Mouse (Mus musculus) stomach, embryonic 14.5 days (tissue): ENCODE results near the gene Abca4. TPM values are rescaled to one million over a fixed set of nuclear protein-coding genes. Genes with fewer than 3 reads are reported as not detected.

Experiments used
- ATAC-seq: fragments of 200-750 bp; cut with Nextera tagmentation; 2 replicates; pipeline ENCODE4 v1.8.0; 2017; ENCODE audit warnings: low read depth, moderate TSS enrichment; ENCODE audit not compliant: insufficient number of reproducible peaks, insufficient read depth, low FRiP score
- H3K27ac ChIP-seq: fragments of 300-500 bp; sonication (generic); 2 replicates; pipeline ENCODE4 v1.5.1; 2014; ENCODE audit warnings: mild to moderate bottlenecking, low read length, moderate library complexity, mixed read lengths
- H3K27me3 ChIP-seq: fragments of 300-500 bp; sonication (generic); 2 replicates; pipeline ENCODE4 v1.6.1; 2014; ENCODE audit warnings: low read length, control low read depth, mixed read lengths; ENCODE audit not compliant: control insufficient read depth, insufficient read depth
- H3K36me3 ChIP-seq: fragments of 300-500 bp; sonication (generic); 2 replicates; pipeline ENCODE4 v1.6.1; 2014; ENCODE audit warnings: mild to moderate bottlenecking, control low read depth, low read length, moderate library complexity, mixed read lengths; ENCODE audit not compliant: control insufficient read depth, insufficient read depth
- H3K4me1 ChIP-seq: fragments of 300-500 bp; sonication (generic); 2 replicates; pipeline ENCODE4 v1.6.1; 2014; ENCODE audit warnings: low read length, control low read depth, mixed read lengths; ENCODE audit not compliant: control insufficient read depth, insufficient read depth
- H3K4me2 ChIP-seq: fragments of 300-500 bp; sonication (generic); replicated peaks from 2 replicates; pipeline ENCODE4 v1.6.1; 2014; ENCODE audit warnings: low read depth, low read length, control low read depth
- H3K4me3 ChIP-seq: fragments of 300-500 bp; sonication (generic); 2 replicates; pipeline ENCODE4 v1.5.1; 2014; ENCODE audit warnings: low read depth, low read length, control low read depth
- H3K9ac ChIP-seq: fragments of 300-500 bp; sonication (generic); replicated peaks from 2 replicates; pipeline ENCODE4 v1.6.1; 2014; ENCODE audit warnings: low read depth, mild to moderate bottlenecking, control low read depth, low read length, moderate library complexity, mixed read lengths
- H3K9me3 ChIP-seq: fragments of 300-500 bp; sonication (generic); 2 replicates; pipeline ENCODE4 v1.6.1; 2016; ENCODE audit warnings: low read depth, low read length, control low read depth; ENCODE audit not compliant: control insufficient read depth
- WGBS: fragments of 180-500 bp; shearing (Covaris S2); extraction: QIAGEN DNeasy Blood & Tissue Kit; methylation state at CpG from one replicate; pipeline ENCODE4 v1.1.7; 2014; 5-methylcytosine and 5-hydroxymethylcytosine counted together
- polyA plus RNA-seq: library from polyadenylated mRNA; unstranded; fragments of >200 nt; fragmentation: Nextera tagmentation; extraction: Ambion mirVana; gene quantifications from 2 replicates; pipeline ENCODE4 v1.2.1, GENCODE M21; 2014

The Abca4 gene
- polyA plus RNA-seq, 1 experiment from 2014 or later: 0.67 TPM

- Histone ChIP-seq H3K4me3 (no peak overlapping the region), H3K9me3 (no peaks in the 10 kb centered on the region), H3K9ac (no peak overlapping the region), H3K27ac (no peak overlapping the region), H3K4me1 (no peaks in the 10 kb centered on the region), H3K27me3 (no peaks in the 10 kb centered on the region), H3K36me3 (no peaks in the 10 kb centered on the region), H3K4me2 (no peak overlapping the region)
- ATAC-seq: no peak
- 59% methylated on average over 6 of the region's 6 CpGs for WGBS
These were observed 131.8 kb downstream of the Abca4 start for GRCm38 (mm10) chr3:122176018-122176417.

GRCm38 (mm10) chr3:122176706-122177390 lies 132.6 kb downstream of the Abca4 start:
- Histone ChIP-seq H3K36me3 (no peaks in the 10 kb centered on the region), H3K9ac (no peak overlapping the region), H3K4me2 (no peak overlapping the region), H3K27ac (no peak overlapping the region), H3K27me3 (no peaks in the 10 kb centered on the region), H3K4me3 (no peak overlapping the region), H3K9me3 (no peaks in the 10 kb centered on the region), H3K4me1 (no peaks in the 10 kb centered on the region)
- 85% methylated on average over 8 of the region's 8 CpGs for WGBS
- no peak for ATAC-seq

- no peaks in the 10 kb centered on the region for H3K27me3 ChIP-seq
- H3K9me3 ChIP-seq: no peaks in the 10 kb centered on the region
- no peak overlapping the region for H3K4me2 ChIP-seq
- H3K4me3 ChIP-seq: no peak overlapping the region
- H3K27ac ChIP-seq: no peak overlapping the region
- WGBS: 61% methylated on average over 11 of the region's 11 CpGs
- H3K36me3 ChIP-seq: no peaks in the 10 kb centered on the region
- H3K4me1 ChIP-seq: no peaks in the 10 kb centered on the region
- ATAC-seq: no peak
- no peak overlapping the region for H3K9ac ChIP-seq
These were observed 139.9 kb downstream of the Abca4 start for GRCm38 (mm10) chr3:122184109-122184508.

- WGBS: 39% methylated on average over 1 of the region's 1 CpGs
- Histone ChIP-seq H3K9ac (no peak overlapping the region), H3K27me3 (no peaks in the 10 kb centered on the region), H3K4me3 (no peak overlapping the region), H3K4me2 (no peak overlapping the region), H3K9me3 (no peaks in the 10 kb centered on the region), H3K36me3 (no peaks in the 10 kb centered on the region), H3K27ac (no peak overlapping the region), H3K4me1 (no peaks in the 10 kb centered on the region)
- ATAC-seq: no peak
These were observed 142.7 kb downstream of the Abca4 start for GRCm38 (mm10) chr3:122186975-122187374.

GRCm38 (mm10) chr3:122196621-122197298 lies 152.5 kb downstream of the Abca4 start:
- Histone ChIP-seq H3K9ac (no peak overlapping the region), H3K9me3 (no peaks in the 10 kb centered on the region), H3K36me3 (no peaks in the 10 kb centered on the region), H3K27ac (no peak overlapping the region), H3K4me3 (no peak overlapping the region), H3K4me2 (no peak overlapping the region), H3K4me1 (peaks cover 3% of the 10 kb centered on the region; the same call in 1 of the 2 replicates), H3K27me3 (no peaks in the 10 kb centered on the region)
- WGBS: 60% methylated on average over 4 of the region's 4 CpGs
- no peak for ATAC-seq

GRCm38 (mm10) chr3:122198532-122198931 lies 154.3 kb downstream of the Abca4 start:
- peaks cover 10% of the 10 kb centered on the region; the same call in 1 of the 2 replicates for H3K4me1 ChIP-seq
- ATAC-seq: no peak
- no peak overlapping the region for H3K4me2 ChIP-seq
- no peaks in the 10 kb centered on the region for H3K36me3 ChIP-seq
- no peaks in the 10 kb centered on the region for H3K27me3 ChIP-seq
- no peak overlapping the region for H3K9ac ChIP-seq
- H3K4me3 ChIP-seq: no peak overlapping the region
- no peaks in the 10 kb centered on the region for H3K9me3 ChIP-seq
- H3K27ac ChIP-seq: peak overlapping the region; percentile 52
- WGBS: 46% methylated on average over 2 of the region's 2 CpGs

GRCm38 (mm10) chr3:122198966-122199381 lies 154.7 kb downstream of the Abca4 start:
- Histone ChIP-seq H3K27me3 (no peaks in the 10 kb centered on the region), H3K4me1 (peaks cover 10% of the 10 kb centered on the region; the same call in 1 of the 2 replicates), H3K4me2 (no peak overlapping the region), H3K36me3 (no peaks in the 10 kb centered on the region), H3K4me3 (no peak overlapping the region), H3K9me3 (no peaks in the 10 kb centered on the region), H3K9ac (no peak overlapping the region), H3K27ac (peak overlapping the region; percentile 52)
- ATAC-seq: peak; percentile 84; the same call in 1 of the 2 replicates
- 24% methylated on average over 8 of the region's 8 CpGs for WGBS

GRCm38 (mm10) chr3:122199600-122199999 lies 155.4 kb downstream of the Abca4 start:
- no peak overlapping the region for H3K4me2 ChIP-seq
- H3K9ac ChIP-seq: no peak overlapping the region
- H3K36me3 ChIP-seq: no peaks in the 10 kb centered on the region
- 78% methylated on average over 4 of the region's 4 CpGs for WGBS
- peak overlapping the region; percentile 52 for H3K27ac ChIP-seq
- no peaks in the 10 kb centered on the region for H3K9me3 ChIP-seq
- ATAC-seq: no peak
- H3K4me1 ChIP-seq: peaks cover 10% of the 10 kb centered on the region; the same call in 1 of the 2 replicates
- H3K27me3 ChIP-seq: no peaks in the 10 kb centered on the region
- H3K4me3 ChIP-seq: no peak overlapping the region
